Mouse (Mus musculus) E14TG2a.4 (cell line): Measurements from ENCODE around the gene Timm8a1.

Source experiments
- CTCF ChIP-seq: conservative IDR thresholded peaks from 2 replicates; pipeline ENCODE4 v1.5.1; 2014; ENCODE audit warnings: low read length
- NANOG ChIP-seq: IDR thresholded peaks from 2 replicates; pipeline ENCODE4 v1.6.1; 2014; ENCODE audit warnings: borderline replicate concordance, low read length, mixed read lengths
- POU5F1 ChIP-seq: IDR thresholded peaks from 2 replicates; pipeline ENCODE4 v1.6.1; 2014; ENCODE audit warnings: low read length, borderline replicate concordance

DNA sequence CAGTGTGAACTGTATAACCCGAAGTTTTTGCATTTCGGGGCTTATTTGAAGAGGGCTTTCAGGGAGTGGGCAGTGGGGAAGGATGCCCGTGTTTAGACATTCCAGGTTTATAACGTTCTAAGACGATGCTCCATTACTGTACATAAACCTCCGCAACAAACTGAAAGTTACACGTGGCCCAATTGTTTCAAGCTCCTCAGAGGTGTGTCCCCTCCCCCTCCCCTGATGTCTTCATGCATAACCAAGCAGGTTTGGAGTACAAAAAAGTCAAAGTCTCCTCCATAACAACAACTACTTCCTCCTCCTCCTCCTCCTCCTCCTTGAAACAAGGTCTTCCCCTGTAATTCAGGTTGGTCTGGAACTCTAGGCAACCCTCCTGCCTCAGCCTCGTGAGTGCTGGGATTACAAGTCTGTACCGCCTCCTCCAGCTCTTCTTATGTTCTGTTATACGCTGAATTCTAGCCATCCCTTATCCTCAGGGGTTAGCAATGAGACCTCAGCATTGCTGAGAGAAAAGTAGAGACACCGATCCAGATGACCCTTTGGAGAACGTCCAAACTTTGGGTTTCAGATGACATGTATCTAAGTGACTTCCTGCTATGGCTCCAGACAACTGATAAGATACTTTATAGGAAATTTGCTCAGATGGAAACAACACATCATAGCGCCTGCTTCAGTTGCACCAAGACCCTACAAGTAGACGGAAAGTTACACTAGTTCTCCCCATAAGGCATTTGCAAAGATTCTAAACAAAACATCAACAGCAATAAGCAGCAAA, 39.1 kb upstream of the Timm8a1 start:
- TF ChIP-seq CTCF (no peak), NANOG (no peak), POU5F1 (no peak)
